Mouse (Mus musculus) ovary, postnatal 10 days (tissue): ENCODE measurements around the gene Tacc3.
A peak's percentile ranks its signal among the peaks of the same experiment; 100 is the strongest.

Source experiments
- DNase-seq: peaks from one replicate; pipeline ENCODE4 v3.0.0; 2022; ENCODE audit warnings: low spot score

Tacc3 gene

GRCm38 (mm10) chr5:33694848-33695717 is 37.2 kb downstream of the Tacc3 start:
- DNase-seq: peak; percentile 40

GRCm38 (mm10) chr5:33695718-33696121 is 37.8 kb downstream of the Tacc3 start:
- DNase-seq: no peak

DNA sequence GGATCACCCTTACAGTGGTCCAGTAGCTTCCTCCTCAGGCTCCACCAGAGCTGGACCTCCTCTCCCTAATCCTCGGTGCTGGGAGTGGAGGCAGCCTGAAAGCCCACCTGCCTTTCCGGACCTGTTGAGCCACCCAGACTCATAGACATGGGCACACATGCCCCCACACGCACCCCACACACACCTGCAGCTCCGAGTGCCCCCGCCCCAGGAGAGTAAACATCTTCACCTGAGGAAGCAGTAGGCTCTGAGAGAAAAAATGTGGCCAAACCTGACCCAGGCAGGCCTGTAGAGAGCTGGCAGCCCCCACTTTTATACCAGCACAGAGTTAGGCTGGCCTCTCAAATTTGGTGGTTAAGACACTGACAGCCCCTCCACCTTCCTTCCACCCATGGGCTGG is 38.5 kb downstream of the Tacc3 start:
- DNase-seq: no peak

DNA sequence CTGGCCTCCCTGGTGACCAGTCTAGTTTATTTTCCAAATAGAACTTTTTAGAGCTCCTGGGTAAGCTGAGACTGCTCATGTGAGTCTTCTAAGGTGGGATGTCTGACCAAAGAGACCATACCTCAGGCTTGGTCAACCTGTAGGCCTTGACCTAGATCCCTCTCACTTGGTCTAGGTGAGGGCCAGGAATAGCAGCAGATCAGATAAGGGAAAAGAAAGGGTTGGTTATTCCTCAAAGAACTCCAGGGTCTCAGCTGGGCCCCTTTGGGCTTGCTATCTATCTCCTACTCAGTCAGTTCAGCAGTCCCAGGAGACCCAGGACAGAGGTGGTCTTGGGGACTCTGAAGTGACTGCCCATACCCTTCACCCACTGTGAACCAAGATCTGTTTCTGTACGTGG is 39.6 kb downstream of the Tacc3 start:
- no peak for DNase-seq

GRCm38 (mm10) chr5:33697947-33698512 is 40.1 kb downstream of the Tacc3 start:
- DNase-seq: no peak

DNA sequence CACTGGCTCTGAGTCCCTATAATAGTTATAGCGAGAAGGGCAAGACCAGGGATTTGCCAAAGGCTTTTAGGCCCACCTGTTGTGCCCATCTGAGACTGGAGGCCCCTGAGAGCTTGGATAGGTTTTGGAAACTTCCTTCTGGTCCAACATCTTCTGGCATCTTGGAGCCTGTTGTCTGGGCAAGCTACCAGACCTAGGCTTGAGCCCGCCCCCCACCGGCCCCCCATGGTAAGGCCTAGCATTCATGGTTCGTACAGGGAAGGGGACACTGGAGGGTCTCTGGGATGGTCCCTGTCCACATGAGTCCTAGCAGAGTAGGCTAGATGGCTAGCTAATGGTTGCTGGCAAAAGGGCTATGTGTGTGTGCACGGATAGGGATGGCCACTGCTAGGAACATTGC is 40.7 kb downstream of the Tacc3 start:
- no peak for DNase-seq

DNA sequence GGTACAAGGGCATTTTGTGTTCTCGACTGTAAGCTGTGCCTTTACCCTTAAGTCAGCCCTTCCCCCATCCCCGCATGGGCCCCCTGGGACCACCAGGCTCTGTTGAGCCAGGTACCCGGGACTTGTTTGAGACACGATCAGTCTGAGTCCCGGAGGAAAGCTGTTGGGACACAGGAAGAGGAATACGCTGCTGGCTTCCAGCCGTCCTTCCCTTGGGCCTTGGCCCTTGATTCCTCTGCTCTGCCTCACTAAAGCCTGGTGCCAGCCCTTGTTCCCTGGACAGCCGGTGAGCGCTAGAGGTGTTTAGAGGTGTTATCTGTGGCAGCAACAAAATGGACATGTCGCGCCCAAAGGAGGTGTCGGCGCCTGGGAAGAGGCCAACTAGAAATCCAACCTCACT is 42.1 kb downstream of the Tacc3 start:
- DNase-seq: no peak

DNA sequence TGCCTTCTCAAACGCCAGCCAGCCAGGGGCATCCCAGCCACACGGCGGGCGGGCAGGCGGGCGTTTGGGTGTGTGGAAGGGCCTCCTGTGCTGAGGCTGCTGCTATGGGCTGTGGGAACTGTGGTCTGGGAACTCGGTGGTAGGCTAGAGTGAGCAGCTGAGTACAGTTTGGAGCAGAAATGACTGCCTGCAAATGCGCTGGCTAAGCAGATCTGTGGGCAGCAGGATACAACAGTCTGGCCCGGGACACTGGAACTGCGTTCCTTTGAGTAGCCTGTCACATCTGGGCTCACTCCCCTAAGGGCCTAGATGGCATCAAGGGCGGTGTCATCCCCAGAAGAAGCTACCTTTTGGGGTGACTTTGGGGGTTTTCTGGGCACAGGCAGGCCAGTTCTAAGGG is 43.9 kb downstream of the Tacc3 start:
- no peak for DNase-seq

DNA sequence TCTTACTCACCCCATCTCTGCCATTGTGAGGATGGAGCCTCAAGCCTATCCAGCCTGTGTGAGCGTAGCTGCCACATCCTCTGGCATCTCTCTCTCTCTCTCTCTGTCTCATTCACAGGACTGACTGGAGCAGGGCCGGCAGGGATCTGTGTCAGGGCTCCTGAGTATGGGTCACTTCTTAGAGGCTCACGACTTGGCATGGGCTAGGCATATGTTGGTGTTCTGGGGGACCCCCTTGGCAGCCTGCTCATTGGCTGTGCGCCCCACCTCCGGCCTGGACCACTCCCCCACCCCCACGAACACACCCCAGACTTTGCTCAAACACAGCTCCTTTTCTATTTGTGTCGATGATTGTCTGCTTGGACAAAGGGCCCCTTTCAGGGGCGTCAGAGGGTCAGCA is 46.1 kb downstream of the Tacc3 start:
- no peak for DNase-seq

GRCm38 (mm10) chr5:33704945-33705611 is 47.1 kb downstream of the Tacc3 start:
- no peak for DNase-seq

GRCm38 (mm10) chr5:33705612-33706349 is 47.9 kb downstream of the Tacc3 start:
- DNase-seq: no peak

DNA sequence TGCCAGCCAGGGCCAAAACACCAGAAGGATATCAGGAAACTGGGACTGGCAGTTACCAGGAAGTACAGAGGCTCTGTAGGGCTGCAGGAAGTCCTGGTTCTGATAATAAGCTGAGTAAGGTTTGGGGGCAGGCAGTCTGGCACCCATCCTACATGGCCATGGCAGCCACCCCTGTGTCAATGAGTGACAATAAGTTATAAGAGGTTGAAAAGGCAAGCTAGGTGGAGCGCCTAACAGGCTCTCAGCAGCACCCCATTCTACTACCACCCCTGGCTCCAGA is 48.4 kb downstream of the Tacc3 start:
- DNase-seq: no peak

DNA sequence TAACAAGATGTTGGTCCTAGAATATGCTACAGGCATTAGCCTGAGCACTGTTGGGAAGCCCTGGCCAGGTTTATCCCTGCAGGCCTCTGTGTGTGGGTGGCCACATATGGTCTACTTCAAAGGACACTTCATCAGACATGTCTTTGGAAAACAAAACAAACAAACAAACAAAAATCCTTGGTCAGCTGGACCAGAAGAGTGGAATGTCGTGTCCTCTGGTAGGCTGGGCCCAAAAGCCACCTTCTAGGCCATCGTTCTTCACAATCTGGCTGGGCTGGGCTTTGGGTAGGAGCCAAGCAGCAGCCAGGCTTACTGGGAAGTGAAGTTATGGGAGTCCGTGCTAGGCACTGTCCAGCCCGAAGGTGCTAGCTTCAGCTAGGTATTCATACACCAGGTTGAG is 49.2 kb downstream of the Tacc3 start:
- no peak for DNase-seq

GRCm38 (mm10) chr5:33709037-33709436 is 51.1 kb downstream of the Tacc3 start:
- no peak for DNase-seq

- no peak for DNase-seq
Observed at GRCm38 (mm10) chr5:33712550-33712949, 54.6 kb downstream of the Tacc3 start.

GRCm38 (mm10) chr5:33715182-33715581 is 57.3 kb downstream of the Tacc3 start:
- no peak for DNase-seq

DNA sequence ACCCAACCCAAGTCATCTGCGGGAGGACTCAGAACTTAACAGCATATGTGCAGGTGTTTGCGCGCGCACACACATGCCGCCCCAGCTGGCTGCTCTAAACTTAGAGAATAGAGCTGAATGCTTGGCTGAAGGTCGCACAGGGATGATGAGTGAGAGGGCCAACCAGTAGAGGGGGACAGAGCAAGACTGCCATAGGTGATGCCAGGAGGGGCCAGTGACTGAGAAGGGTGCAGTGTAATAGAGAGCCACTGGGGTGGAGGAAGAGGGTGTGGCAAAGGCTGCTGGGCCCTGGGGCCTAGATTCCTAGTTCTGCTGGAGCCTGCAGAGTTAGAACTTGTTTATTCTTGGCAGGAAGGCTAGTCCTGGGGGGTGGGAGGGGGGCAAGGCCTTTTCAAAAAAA is 58.5 kb downstream of the Tacc3 start:
- no peak for DNase-seq

DNA sequence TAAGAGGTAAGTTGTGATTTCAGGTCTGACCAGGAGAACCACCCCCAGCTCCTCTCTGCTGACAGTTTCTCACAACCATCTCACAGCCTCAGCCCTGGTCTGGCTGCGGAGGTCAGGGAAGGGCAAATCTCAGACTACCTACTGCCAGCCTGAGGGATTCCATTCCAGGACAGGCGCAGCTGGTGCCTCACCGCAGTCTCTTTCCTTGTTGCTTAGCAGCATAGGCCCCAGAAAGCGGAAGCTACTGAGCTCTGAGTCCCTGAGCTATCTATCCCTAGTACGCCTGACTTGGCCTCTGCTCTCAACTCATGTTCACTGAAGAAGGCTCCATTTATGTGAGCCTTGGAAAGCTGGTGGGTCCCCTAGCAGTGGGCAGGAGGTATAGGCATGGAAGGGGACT is 60.5 kb downstream of the Tacc3 start:
- DNase-seq: no peak

GRCm38 (mm10) chr5:33720852-33721490 is 63.0 kb downstream of the Tacc3 start:
- no peak for DNase-seq

- DNase-seq: peak; percentile 35
Observed at GRCm38 (mm10) chr5:33721541-33722265, 63.8 kb downstream of the Tacc3 start, which contains the start of gene Fgfr3. Gene Fgfr3 (plus strand): TSS chr5:33721674.

GRCm38 (mm10) chr5:33722266-33723018 is 64.5 kb downstream of the Tacc3 start:
- DNase-seq: no peak
